Mouse (Mus musculus) liver, embryonic 14.5 days (tissue): ENCODE measurements around the gene Tmppe. TPM values are rescaled to one million over a fixed set of nuclear protein-coding genes. Genes with fewer than 3 reads are reported as not detected.

Source experiments
- ATAC-seq: fragments of 200-750 bp; cut with Nextera tagmentation; 2 replicates; pipeline ENCODE4 v1.8.0; 2017; ENCODE audit warnings: moderate number of reproducible peaks, mild to moderate bottlenecking, moderate library complexity; ENCODE audit not compliant: insufficient read depth
- DNase-seq, 3 experiments: peaks; one replicate each; pipeline ENCODE4 v3.0.0-alpha.2; 2012 to 2013; ENCODE audit warnings: low read depth in 3 of 3, low spot score in 3 of 3
- H3K27ac ChIP-seq: fragments of 300-500 bp; sonication (generic); 2 replicates; pipeline ENCODE4 v1.5.1; 2014; ENCODE audit warnings: moderate library complexity, mild to moderate bottlenecking, control low read depth, inconsistent platforms
- H3K27me3 ChIP-seq: fragments of 300-500 bp; sonication (generic); 2 replicates; pipeline ENCODE4 v1.6.1; 2014; ENCODE audit warnings: mild to moderate bottlenecking, low read length, moderate library complexity; ENCODE audit not compliant: control insufficient read depth, insufficient read depth
- H3K36me3 ChIP-seq: fragments of 300-500 bp; sonication (generic); replicated peaks from 2 replicates; pipeline ENCODE4 v1.6.1; 2014; ENCODE audit warnings: low read depth; ENCODE audit not compliant: control insufficient read depth, insufficient read depth
- H3K4me1 ChIP-seq, 2 experiments: fragments of 200-500 bp in 1 of 2; fragments of 300-500 bp in 1 of 2; sonication (generic) in 1 of 2; replicated peaks; 2 replicates each; pipeline ENCODE4 v1.6.1; 2012 to 2014; ENCODE audit warnings: antibody characterized with exemption in 1 of 2, inconsistent platforms in 1 of 2, low read length in 1 of 2; ENCODE audit not compliant: control insufficient read depth in 2 of 2, insufficient read depth in 2 of 2
- H3K4me2 ChIP-seq: fragments of 300-500 bp; sonication (generic); 2 replicates; pipeline ENCODE4 v1.6.1; 2014; ENCODE audit warnings: low read depth, mild to moderate bottlenecking, control low read depth, moderate library complexity
- H3K4me3 ChIP-seq, 2 experiments: fragments of 200-500 bp in 1 of 2; fragments of 300-500 bp in 1 of 2; sonication (generic) in 1 of 2; 2 replicates each; pipeline ENCODE4 v1.5.1; 2012 to 2014; ENCODE audit warnings: low read depth in 2 of 2, low read length in 2 of 2, mild to moderate bottlenecking in 2 of 2, control low read depth in 1 of 2, inconsistent platforms in 1 of 2, moderate library complexity in 1 of 2; ENCODE audit not compliant: insufficient read depth in 1 of 2
- H3K9ac ChIP-seq: fragments of 300-500 bp; sonication (generic); replicated peaks from 2 replicates; pipeline ENCODE4 v1.6.1; 2014; ENCODE audit warnings: mild to moderate bottlenecking, control low read depth, moderate library complexity
- H3K9me3 ChIP-seq: fragments of 300-500 bp; sonication (generic); 2 replicates; pipeline ENCODE4 v1.6.1; 2016; ENCODE audit warnings: low read length, mixed read lengths; ENCODE audit not compliant: control insufficient read depth
- CTCF ChIP-seq: IDR thresholded peaks from 2 replicates; pipeline ENCODE4 v1.5.1; 2016; ENCODE audit warnings: antibody characterized with exemption, low read depth, control low read depth
- EP300 ChIP-seq: IDR thresholded peaks from 2 replicates; pipeline ENCODE4 v1.6.1; 2016; ENCODE audit warnings: antibody characterized with exemption, low read depth
- WGBS: fragments of 180-500 bp; shearing (Covaris S2); extraction: QIAGEN DNeasy Blood & Tissue Kit; methylation state at CpG from one replicate; pipeline ENCODE4 v1.1.7; 2014; ENCODE audit not compliant: insufficient replicate concordance; 5-methylcytosine and 5-hydroxymethylcytosine counted together
- polyA plus RNA-seq, 2 experiments: library from polyadenylated mRNA; depleted of rRNA in 1 of 2; stranded (reverse) in 1 of 2; unstranded in 1 of 2; fragments of >200 nt; fragmentation: Nextera tagmentation in 1 of 2; extraction: Ambion mirVana in 1 of 2; gene quantifications; 2 replicates each; pipeline versions ENCODE4 v1.2.1 to v1.2.3; 2012 to 2014

The Tmppe gene
- polyA plus RNA-seq, 2 experiments = 0.36 to 1.2 TPM

GRCm38 (mm10) chr9:114421797-114422196 is 20.9 kb downstream of the Tmppe start:
- ATAC-seq = no peak
- 71% methylated on average over 7 of the region's 7 CpGs for WGBS
- no peak overlapping the region for H3K27ac ChIP-seq

GRCm38 (mm10) chr9:114425576-114425975 is 24.7 kb downstream of the Tmppe start:
- WGBS = 86% methylated on average over 5 of the region's 5 CpGs
- no peak overlapping the region for H3K4me3 ChIP-seq
- TF ChIP-seq CTCF (no peak), EP300 (no peak)
- no peak for DNase-seq
- H3K9ac ChIP-seq = no peak overlapping the region
- H3K27ac ChIP-seq = no peak overlapping the region
- no peaks in the 10 kb centered on the region for H3K36me3 ChIP-seq
- no peaks in the 10 kb centered on the region for H3K27me3 ChIP-seq
- H3K9me3 ChIP-seq = no peaks in the 10 kb centered on the region
- ATAC-seq = no peak
- H3K4me2 ChIP-seq = no peak overlapping the region
- H3K4me1 ChIP-seq = no peaks in the 10 kb centered on the region

More at GRCm38 (mm10) chr9:114421797-114422196, 20.9 kb downstream of the Tmppe start:
- Histone ChIP-seq H3K9me3 (no peaks in the 10 kb centered on the region), H3K4me2 (no peak overlapping the region), H3K4me1 (peaks cover 0 to 3% of the 10 kb centered on the region in 2 experiments; a peak in 1 of 4 replicates), H3K27me3 (no peaks in the 10 kb centered on the region), H3K4me3 (no peak overlapping the region), H3K36me3 (no peaks in the 10 kb centered on the region), H3K9ac (no peak overlapping the region)
- no peak for DNase-seq
- TF ChIP-seq EP300 (no peak), CTCF (no peak)

- Histone ChIP-seq H3K4me2 (no peak overlapping the region), H3K27me3 (no peaks in the 10 kb centered on the region), H3K27ac (no peak overlapping the region), H3K9ac (no peak overlapping the region), H3K9me3 (no peaks in the 10 kb centered on the region), H3K4me3 (no peak overlapping the region), H3K36me3 (no peaks in the 10 kb centered on the region), H3K4me1 (no peaks in the 10 kb centered on the region)
- no peak for TF ChIP-seq EP300
- TF ChIP-seq CTCF = no peak
- DNase-seq (no peak), ATAC-seq (no peak)
- WGBS = 59% methylated on average over 5 of the region's 5 CpGs
These were observed 25.3 kb downstream of the Tmppe start for GRCm38 (mm10) chr9:114426201-114426600.

- no peak for DNase-seq
- Histone ChIP-seq H3K27ac (no peak overlapping the region), H3K9ac (no peak overlapping the region), H3K9me3 (no peaks in the 10 kb centered on the region), H3K4me3 (no peak overlapping the region), H3K27me3 (no peaks in the 10 kb centered on the region), H3K36me3 (no peaks in the 10 kb centered on the region), H3K4me2 (no peak overlapping the region), H3K4me1 (no peaks in the 10 kb centered on the region)
- TF ChIP-seq EP300 = no peak
- TF ChIP-seq CTCF = no peak
- 77% methylated on average over 8 of the region's 8 CpGs for WGBS
- no peak for ATAC-seq
These were observed 26.5 kb downstream of the Tmppe start for GRCm38 (mm10) chr9:114427425-114427824.

GRCm38 (mm10) chr9:114428103-114428834 is 27.4 kb downstream of the Tmppe start:
- DNase-seq = peak in 1 of 3 experiments; percentile 35
- no peak overlapping the region for H3K9ac ChIP-seq
- no peaks in the 10 kb centered on the region for H3K4me1 ChIP-seq
- H3K4me3 ChIP-seq = no peak overlapping the region
- no peak overlapping the region for H3K4me2 ChIP-seq
- TF ChIP-seq CTCF = no peak
- TF ChIP-seq EP300 = no peak
- peak; percentile 57; the same call in 1 of the 2 replicates for ATAC-seq
- no peaks in the 10 kb centered on the region for H3K27me3 ChIP-seq
- H3K36me3 ChIP-seq = no peaks in the 10 kb centered on the region
- 60% methylated on average over 12 of the region's 12 CpGs for WGBS
- no peak overlapping the region for H3K27ac ChIP-seq
- H3K9me3 ChIP-seq = no peaks in the 10 kb centered on the region
